In the genomic region with DNA sequence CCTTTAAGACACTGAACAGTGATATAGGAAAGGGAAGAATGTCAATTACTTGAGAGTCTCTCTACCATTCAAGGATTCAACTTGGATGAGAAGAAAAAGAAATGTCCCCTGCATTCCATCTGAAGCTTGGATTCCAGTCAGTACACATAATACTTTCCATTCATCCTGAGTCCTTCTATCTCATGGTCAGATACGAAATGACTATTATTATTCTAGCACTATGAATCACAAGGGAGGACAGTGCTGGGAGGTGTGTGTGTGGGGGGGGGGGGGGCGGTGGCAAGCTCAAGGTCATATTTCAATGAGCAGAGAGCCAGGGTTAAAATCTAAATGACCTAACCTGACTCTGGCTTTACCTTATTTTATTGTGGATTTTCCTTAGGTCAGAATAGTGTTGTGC, we compare ENCODE assay signal across 20 mouse cellular contexts. TPM values are rescaled to one million over a fixed set of nuclear protein-coding genes. Genes with fewer than 3 reads are reported as not detected.
DNase-seq lines count a peak whose midpoint lies in the region; ATAC-seq and TF ChIP-seq lines count a peak whose summit lies in the region.
"Had no signal": no experiment of that assay in that cellular context is flagged by ENCODE, and none has a peak within 500 bp of the region (broad histone marks: within the 10 kb centered on the region; RNA-seq: fewer than 3 reads in every experiment).

No protein-coding gene starts in this region.

- no peak for TF ChIP-seq POLR2A in embryonic fibroblast, embryonic 13.5 days (IDR thresholded peaks at IDR 0.05; ENCODE audit: low read depth, low read length)

- H3K9ac ChIP-seq in heart, embryonic 14.5 days (ENCODE audit: low read length) = no peak overlapping the region
- H3K9ac ChIP-seq: forebrain, embryonic 15.5 days; hindbrain, embryonic 13.5 days had no signal

- no peak overlapping the region for H3K4me3 ChIP-seq in heart, embryonic 14.5 days (ENCODE audit: control insufficient read depth in 1 of 2, insufficient read depth in 1 of 2, low read depth in 1 of 2, low read length in 2 of 2)
- no peak overlapping the region for H3K4me3 ChIP-seq in embryonic fibroblast, embryonic 13.5 days (ENCODE audit: insufficient read depth, low read length)
- H3K4me3 ChIP-seq: embryonic facial prominence, embryonic 10.5 days; erythroblast, embryonic 14.5 days; forebrain, embryonic 15.5 days; hindbrain, embryonic 13.5 days had no signal

- H3K9me3 ChIP-seq in heart, embryonic 14.5 days (ENCODE audit: control insufficient read depth, low read length) = no peaks in the 10 kb centered on the region
- H3K9me3 ChIP-seq: embryonic facial prominence, embryonic 10.5 days; forebrain, embryonic 15.5 days; hindbrain, embryonic 13.5 days had no signal

- H3K36me3 ChIP-seq in heart, embryonic 14.5 days (ENCODE audit: control insufficient read depth, insufficient read depth, low read length) = no peaks in the 10 kb centered on the region
- H3K36me3 ChIP-seq: embryonic facial prominence, embryonic 10.5 days; forebrain, embryonic 15.5 days; hindbrain, embryonic 13.5 days had no signal

- H3K27ac ChIP-seq in heart, embryonic 14.5 days (replicated peaks in 1 of 2; ENCODE audit: control insufficient read depth in 1 of 2, insufficient read depth in 1 of 2, low read depth in 2 of 2, low read length in 2 of 2) = peak overlapping the region; percentile 80 to 81
- peak overlapping the region; percentile 52; the same call in 1 of the 2 replicates for H3K27ac ChIP-seq in embryonic fibroblast, embryonic 13.5 days (ENCODE audit: insufficient read depth, low read length)
- H3K27ac ChIP-seq: embryonic facial prominence, embryonic 10.5 days; forebrain, embryonic 15.5 days; hindbrain, embryonic 13.5 days; hindbrain, postnatal 0 days had no signal

- DNase-seq in heart, adult 11 months = peak; percentile 14
- DNase-seq in heart, adult 18-20 months = no peak
- DNase-seq in heart, postnatal 36 days = no peak
- peak; percentile 33 for DNase-seq in 3T3-L1 (ENCODE audit: low read depth, low spot score)
- no peak for DNase-seq in right cerebral cortex, postnatal 14 days
- DNase-seq: adrenal gland, adult 8-10 months; adrenal gland, postnatal 36 days; cerebellum, adult 2 months; cerebellum, postnatal 10 days; gastrocnemius, postnatal 14 days; kidney, adult 11 months; kidney, adult 9 months had no signal

- intact Hi-C loops in heart, postnatal 36 days (cut with DNase I) = no loop called here

- peaks cover 11 to 29% of the 10 kb centered on the region in 2 experiments for H3K4me1 ChIP-seq in heart, embryonic 14.5 days (ENCODE audit: control insufficient read depth in 2 of 2, insufficient read depth in 2 of 2, low read length in 2 of 2)
- peaks cover 7% of the 10 kb centered on the region; the same call in 1 of the 2 replicates for H3K4me1 ChIP-seq in embryonic fibroblast, embryonic 13.5 days (ENCODE audit: control insufficient read depth, insufficient read depth, low read length)
- H3K4me1 ChIP-seq: embryonic facial prominence, embryonic 10.5 days; forebrain, embryonic 15.5 days; hindbrain, embryonic 13.5 days had no signal

- 28% methylated on average over 2 of the region's 2 CpGs for WGBS in heart, embryonic 14.5 days

- H3K4me2 ChIP-seq in heart, embryonic 14.5 days (ENCODE audit: low read length) = no peak overlapping the region
- H3K4me2 ChIP-seq: forebrain, embryonic 15.5 days; hindbrain, embryonic 13.5 days had no signal

- H3K27me3 ChIP-seq in heart, embryonic 14.5 days (ENCODE audit: control insufficient read depth, insufficient read depth, low read length) = no peaks in the 10 kb centered on the region
- H3K27me3 ChIP-seq: CH12.LX; forebrain, embryonic 15.5 days; hindbrain, embryonic 13.5 days had no signal

- no peak; the same call in 1 of the 2 replicates for ATAC-seq in heart, embryonic 14.5 days (ENCODE audit: insufficient number of reproducible peaks, insufficient read depth, low FRiP score, low read depth)
- ATAC-seq: forebrain, embryonic 15.5 days; hindbrain, postnatal 0 days had no signal

- no peak for TF ChIP-seq CTCF in embryonic fibroblast, embryonic 13.5 days (IDR thresholded peaks at IDR 0.05; ENCODE audit: borderline replicate concordance, insufficient read depth, low read length)

RNA-seq across cellular contexts. Expression of a gene that starts 31.6 kb away (rescaled TPM):
- total RNA-seq in heart, adult 18-20 months (2021) = 100 to 1,000 TPM; 141 to 144 TPM
- 15.3 and 15.8 TPM in 2 replicates for polyA plus RNA-seq in heart, embryonic 14.5 days (2014; fragmentation: Nextera tagmentation; extraction: Ambion mirVana)
- total RNA-seq in heart, postnatal 36 days (2021) = 100 to 1,000 TPM; 144 to 146 TPM
- 0.13 and 0.23 TPM in 2 replicates for polyA plus RNA-seq in embryonic fibroblast, embryonic 13.5 days (2011; ENCODE audit: insufficient read length, low read depth, missing spikeins)
- total RNA-seq: CH12.LX had no signal
- polyA plus RNA-seq: erythroblast, embryonic 14.5 days had no signal

Comparison
In these comparisons a context has a peak if more than half of its experiments do, and no peak if none do; other contexts are left out.
1. DNase-seq: peak in heart, adult 11 months (single experiment) and 3T3-L1 (single experiment); none in heart, adult 18-20 months (0 of 2), heart, postnatal 36 days (0 of 2) and right cerebral cortex, postnatal 14 days (single experiment).